ENCODE assay signal across 24 mouse cellular contexts in the genomic region with DNA sequence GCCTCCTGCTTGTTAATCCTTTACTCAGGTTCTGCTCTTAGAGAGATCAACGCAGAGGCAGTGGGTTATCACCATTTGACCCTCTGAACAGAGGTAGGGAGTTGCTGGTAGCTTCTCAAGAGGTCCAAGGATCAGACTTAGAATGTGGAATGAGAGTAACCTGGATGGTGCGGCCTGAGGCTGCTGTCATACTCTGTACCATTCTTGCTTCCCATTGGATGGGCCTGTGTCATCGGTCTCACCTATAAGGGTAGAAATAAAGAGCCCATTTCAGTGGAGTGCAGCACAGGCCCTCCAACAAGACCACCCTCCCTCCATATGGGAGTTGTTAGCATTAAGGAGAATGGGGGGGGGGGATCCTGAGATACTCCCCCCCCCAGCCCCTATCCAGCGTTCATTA.
"Had no signal": no experiment of that assay in that cellular context is flagged by ENCODE, and none has a peak within 500 bp of the region (broad histone marks: within the 10 kb centered on the region; RNA-seq: fewer than 3 reads in every experiment).

No protein-coding gene starts in this region.

- H3K4me1 ChIP-seq: limb, embryonic 12.5 days; liver, embryonic 13.5 days; liver, embryonic 15.5 days had no signal

- H3K9me3 ChIP-seq: heart, embryonic 13.5 days; heart, embryonic 15.5 days; hindbrain, embryonic 13.5 days; hindbrain, embryonic 15.5 days; limb, embryonic 10.5 days; limb, embryonic 12.5 days; liver, embryonic 13.5 days; liver, embryonic 15.5 days had no signal

- H3K27ac ChIP-seq: gastrocnemius, adult 2 months; heart, adult 2 months; heart, embryonic 13.5 days; heart, embryonic 15.5 days; hindbrain, embryonic 13.5 days; hindbrain, embryonic 15.5 days; hindbrain, postnatal 0 days; layer of hippocampus, adult 2 months; left cerebral cortex, adult 2 months; limb, embryonic 10.5 days; limb, embryonic 12.5 days; liver, embryonic 13.5 days; liver, embryonic 15.5 days had no signal

- H3K36me3 ChIP-seq: heart, embryonic 13.5 days; heart, embryonic 15.5 days; hindbrain, embryonic 13.5 days; hindbrain, embryonic 15.5 days; limb, embryonic 10.5 days; limb, embryonic 12.5 days; liver, embryonic 13.5 days; liver, embryonic 15.5 days had no signal

- H3K27me3 ChIP-seq: heart, embryonic 13.5 days; heart, embryonic 15.5 days; hindbrain, embryonic 15.5 days; liver, embryonic 13.5 days; liver, embryonic 15.5 days had no signal

- H3K4me3 ChIP-seq: gastrocnemius, adult 2 months; heart, adult 2 months; heart, embryonic 13.5 days; heart, embryonic 15.5 days; hindbrain, embryonic 13.5 days; hindbrain, embryonic 15.5 days; layer of hippocampus, adult 2 months; left cerebral cortex, adult 2 months; limb, embryonic 10.5 days; limb, embryonic 12.5 days; liver, embryonic 13.5 days; liver, embryonic 15.5 days had no signal

- DNase-seq: gastrocnemius, adult 2 months; gastrocnemius, postnatal 14 days; gastrocnemius, postnatal 36 days; heart, adult 11 months; heart, adult 2 months; heart, postnatal 14 days; heart, postnatal 36 days; kidney, adult 11 months; kidney, adult 2 months; kidney, postnatal 10 days; kidney, postnatal 25 days; kidney, postnatal 4 days; liver; liver, embryonic 13.5 days had no signal

- H3K9ac ChIP-seq: heart, embryonic 13.5 days; heart, embryonic 15.5 days; hindbrain, embryonic 13.5 days; hindbrain, embryonic 15.5 days; limb, embryonic 12.5 days; liver, embryonic 13.5 days; liver, embryonic 15.5 days had no signal
